Mouse (Mus musculus) hindbrain, postnatal 0 days (tissue): ENCODE results near the gene Krt17. TPM values are rescaled to one million over a fixed set of nuclear protein-coding genes. Genes with fewer than 3 reads are reported as not detected.

ENCODE experiments used
- ATAC-seq: fragments of 200-750 bp; cut with Nextera tagmentation; 2 replicates; pipeline ENCODE4 v1.8.0; 2017; ENCODE audit warnings: mild to moderate bottlenecking, moderate TSS enrichment, moderate library complexity
- DNase-seq: peaks from one replicate; pipeline ENCODE4 v3.0.0-alpha.2; 2015; ENCODE audit warnings: low spot score
- H3K27ac ChIP-seq: fragments of 300-500 bp; sonication (generic); 2 replicates; pipeline ENCODE4 v1.5.1; 2014; ENCODE audit warnings: mild to moderate bottlenecking
- H3K27me3 ChIP-seq: fragments of 300-500 bp; sonication (generic); 2 replicates; pipeline ENCODE4 v1.6.1; 2014; ENCODE audit warnings: low read length, mixed read lengths; ENCODE audit not compliant: insufficient read depth
- H3K36me3 ChIP-seq: fragments of 300-500 bp; sonication (generic); 2 replicates; pipeline ENCODE4 v1.6.1; 2014; ENCODE audit warnings: low read length, mixed read lengths; ENCODE audit not compliant: insufficient read depth
- H3K4me1 ChIP-seq: fragments of 300-500 bp; sonication (generic); 2 replicates; pipeline ENCODE4 v1.6.1; 2014; ENCODE audit warnings: antibody characterized with exemption, low read length, mixed read lengths; ENCODE audit not compliant: insufficient read depth
- H3K4me2 ChIP-seq: fragments of 300-500 bp; sonication (generic); 2 replicates; pipeline ENCODE4 v1.6.1; 2014; ENCODE audit warnings: low read depth, mild to moderate bottlenecking, low read length, moderate library complexity, mixed read lengths
- H3K4me3 ChIP-seq: fragments of 300-500 bp; sonication (generic); 2 replicates; pipeline ENCODE4 v1.5.1; 2014; ENCODE audit warnings: low read length
- H3K9ac ChIP-seq: fragments of 300-500 bp; sonication (generic); replicated peaks from 2 replicates; pipeline ENCODE4 v1.6.1; 2014; ENCODE audit warnings: mild to moderate bottlenecking, low read length, moderate library complexity, mixed read lengths
- H3K9me3 ChIP-seq: fragments of 300-500 bp; sonication (generic); 2 replicates; pipeline ENCODE4 v1.6.1; 2016; ENCODE audit warnings: low read length, mixed read lengths
- CTCF ChIP-seq: IDR thresholded peaks from 2 replicates; pipeline ENCODE4 v1.5.1; 2016; ENCODE audit warnings: antibody characterized with exemption, control low read depth, low read depth
- WGBS: fragments of 180-500 bp; shearing (Covaris S2); extraction: QIAGEN DNeasy Blood & Tissue Kit; methylation state at CpG from one replicate; pipeline ENCODE4 v1.1.7; 2014; 5-methylcytosine and 5-hydroxymethylcytosine counted together
- polyA plus RNA-seq: library from polyadenylated mRNA; unstranded; fragments of >200 nt; fragmentation: Nextera tagmentation; extraction: Ambion mirVana; gene quantifications from 2 replicates; pipeline ENCODE4 v1.2.1, GENCODE M21; 2015
- total RNA-seq: library from RNA; depleted of rRNA; stranded (reverse); fragments of >200 nt; gene quantifications from 2 replicates; pipeline ENCODE4 v1.2.3, GENCODE M21; 2014

The Krt17 gene
- total and polyA plus RNA-seq, 2 experiments from 2014 or later: 1.0 to 1.1 TPM

DNA sequence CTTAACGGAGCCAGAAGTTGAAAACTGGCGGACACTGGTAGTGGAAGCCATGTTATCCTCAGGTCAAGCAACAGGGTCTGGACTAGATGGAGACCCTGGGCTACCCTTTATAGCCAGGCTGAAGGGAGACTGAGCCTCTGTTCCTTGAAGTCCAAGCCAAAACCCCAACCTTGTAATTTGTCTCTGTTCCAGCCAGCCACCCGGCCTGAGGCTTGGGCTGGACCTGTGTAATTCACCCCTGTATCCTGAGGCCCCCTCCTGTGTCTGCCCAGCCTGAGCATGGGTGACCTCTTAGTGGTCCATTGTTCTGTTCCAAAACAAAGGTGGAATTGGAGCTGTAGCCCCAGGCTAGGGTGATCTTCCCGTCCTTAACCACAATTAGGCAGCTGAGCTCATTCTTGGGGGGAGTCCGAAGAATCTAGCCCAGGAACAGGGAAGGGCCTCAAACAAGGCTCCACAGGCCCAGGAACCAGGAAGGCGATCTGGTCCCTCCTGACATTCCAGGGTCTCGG, 9.0 kb upstream of the Krt17 start, which contains the start of gene Krt42:
Gene Krt42, minus strand, starts transcription at position 51 of the 512 bp plus-strand sequence.
- WGBS: 84% methylated on average over 7 of the region's 7 CpGs
- no peaks in the 10 kb centered on the region for H3K9me3 ChIP-seq
- H3K27ac ChIP-seq: no peak within 1 kb of the TSS
- no peaks in the 10 kb centered on the region for H3K27me3 ChIP-seq
- H3K36me3 ChIP-seq: no peaks in the 10 kb centered on the region
- ATAC-seq (no peak), DNase-seq (no peak)
- no peak within 1 kb of the TSS for H3K9ac ChIP-seq
- TF ChIP-seq CTCF: no peak
- H3K4me1 ChIP-seq: no peaks in the 10 kb centered on the region
- no peak within 1 kb of the TSS for H3K4me3 ChIP-seq
- H3K4me2 ChIP-seq: no peak within 1 kb of the TSS

DNA sequence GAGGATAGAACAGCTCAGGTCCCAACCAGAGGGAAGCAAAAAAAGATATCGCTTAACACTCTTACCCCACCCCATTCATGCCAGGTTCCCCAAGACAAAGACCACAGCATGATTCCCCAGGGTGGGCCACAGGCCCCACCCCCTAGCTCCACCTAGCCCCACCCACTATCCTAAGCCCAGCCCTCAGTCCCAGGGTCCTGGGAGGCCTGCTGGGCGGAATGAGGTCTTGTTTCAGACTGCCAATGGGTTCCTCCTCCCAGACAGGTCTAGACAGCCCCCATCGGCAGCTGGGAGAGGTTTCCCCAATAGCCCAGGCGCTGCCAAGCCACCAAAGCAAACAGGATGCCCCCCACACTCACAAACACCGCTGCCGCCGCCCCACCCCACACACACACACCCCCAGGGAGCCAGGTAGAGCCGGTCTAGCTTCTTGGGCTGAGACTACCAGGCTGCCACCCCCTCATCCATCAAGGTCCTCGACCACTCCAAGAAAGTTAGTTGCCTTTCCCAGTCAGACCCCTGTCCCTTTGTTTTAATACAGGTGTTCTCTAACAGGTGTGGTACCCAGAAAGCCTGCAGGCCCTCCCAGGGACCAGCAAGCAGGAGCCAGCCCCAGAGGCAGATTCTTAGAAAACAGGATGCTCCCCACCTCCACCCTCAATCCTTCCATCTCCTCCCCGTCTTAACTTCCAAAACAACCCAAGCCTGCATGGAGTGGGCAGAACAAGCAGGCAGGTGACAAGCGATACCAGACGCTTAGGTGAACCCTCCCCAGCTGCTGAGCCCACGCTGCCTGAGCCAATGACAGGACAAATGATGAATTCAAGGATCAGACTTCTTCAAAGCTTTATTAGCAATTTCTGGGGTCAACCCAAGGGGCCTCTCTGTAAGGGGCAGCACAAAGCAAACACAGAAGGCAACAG, 1.5 kb upstream of the Krt17 start:
- WGBS: 26% methylated on average over 13 of the region's 13 CpGs
- DNase-seq (no peak), ATAC-seq (no peak)
- Histone ChIP-seq H3K4me2 (no peak overlapping the region), H3K9ac (no peak overlapping the region), H3K4me1 (no peaks in the 10 kb centered on the region), H3K36me3 (no peaks in the 10 kb centered on the region), H3K27me3 (no peaks in the 10 kb centered on the region), H3K4me3 (no peak overlapping the region), H3K9me3 (no peaks in the 10 kb centered on the region), H3K27ac (no peak overlapping the region)
- TF ChIP-seq CTCF: no peak

DNA sequence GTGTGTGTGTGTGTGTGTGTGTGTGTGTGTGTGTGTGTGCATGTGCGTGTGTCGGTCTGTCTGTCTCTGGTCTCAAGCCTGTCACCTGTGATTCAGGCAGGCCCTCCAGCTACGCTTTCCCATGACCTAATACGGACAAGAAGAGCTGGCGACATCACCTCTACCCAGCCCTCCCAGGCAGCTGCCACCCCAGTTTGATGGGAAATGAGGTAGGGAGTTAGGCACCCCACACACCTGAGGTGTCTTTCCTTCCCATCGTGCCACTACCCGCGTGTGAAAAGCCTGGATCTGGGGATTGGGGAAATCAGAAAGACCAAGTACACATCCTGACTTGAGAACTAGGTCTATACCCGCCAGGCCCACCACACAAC, 391 bp upstream of the Krt17 start:
- DNase-seq (no peak), ATAC-seq (no peak)
- Histone ChIP-seq H3K4me3 (no peak overlapping the region), H3K4me1 (no peaks in the 10 kb centered on the region), H3K27ac (no peak overlapping the region), H3K36me3 (no peaks in the 10 kb centered on the region), H3K9ac (no peak overlapping the region), H3K9me3 (no peaks in the 10 kb centered on the region), H3K4me2 (no peak overlapping the region), H3K27me3 (no peaks in the 10 kb centered on the region)
- WGBS: 82% methylated on average over 9 of the region's 9 CpGs
- no peak for TF ChIP-seq CTCF

DNA sequence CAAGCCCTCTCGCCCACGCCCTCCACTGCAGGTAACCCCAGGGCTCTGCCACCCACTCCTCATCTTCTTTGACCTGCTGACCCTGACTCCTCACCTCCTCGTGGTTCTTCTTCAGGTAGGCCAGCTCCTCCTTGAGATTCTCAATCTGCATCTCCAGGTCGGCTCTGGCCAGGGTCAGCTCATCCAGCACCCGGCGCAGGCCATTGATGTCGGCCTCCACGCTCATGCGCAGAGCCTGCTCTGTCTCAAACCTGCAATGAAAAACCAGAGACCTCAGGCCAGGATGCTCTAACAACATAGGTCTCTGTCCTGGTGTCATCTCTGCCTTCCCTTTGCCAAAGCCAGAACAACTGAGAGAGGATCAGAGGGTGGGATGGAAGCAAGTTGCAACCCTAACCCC, 1.8 kb downstream of the Krt17 start:
- H3K36me3 ChIP-seq: no peaks in the 10 kb centered on the region
- no peak overlapping the region for H3K9ac ChIP-seq
- DNase-seq (no peak), ATAC-seq (no peak)
- no peaks in the 10 kb centered on the region for H3K4me1 ChIP-seq
- WGBS: 93% methylated on average over 9 of the region's 9 CpGs
- H3K9me3 ChIP-seq: no peaks in the 10 kb centered on the region
- no peak overlapping the region for H3K27ac ChIP-seq
- H3K27me3 ChIP-seq: no peaks in the 10 kb centered on the region
- H3K4me2 ChIP-seq: no peak overlapping the region
- H3K4me3 ChIP-seq: no peak overlapping the region
- no peak for TF ChIP-seq CTCF

- ATAC-seq (no peak), DNase-seq (no peak)
- Histone ChIP-seq H3K27me3 (no peaks in the 10 kb centered on the region), H3K36me3 (no peaks in the 10 kb centered on the region), H3K27ac (no peak overlapping the region), H3K9me3 (no peaks in the 10 kb centered on the region), H3K4me1 (no peaks in the 10 kb centered on the region), H3K9ac (no peak overlapping the region), H3K4me3 (no peak overlapping the region), H3K4me2 (no peak overlapping the region)
- TF ChIP-seq CTCF: no peak
- WGBS: 89% methylated on average over 1 of the region's 1 CpGs
Measured at GRCm38 (mm10) chr11:100257967-100258366, 2.9 kb downstream of the Krt17 start.

GRCm38 (mm10) chr11:100255514-100255913, 5.3 kb downstream of the Krt17 start:
- H3K27me3 ChIP-seq: no peaks in the 10 kb centered on the region
- H3K4me1 ChIP-seq: no peaks in the 10 kb centered on the region
- TF ChIP-seq CTCF: no peak
- no peak for ATAC-seq
- no peak overlapping the region for H3K4me3 ChIP-seq
- DNase-seq: no peak
- H3K27ac ChIP-seq: no peak overlapping the region
- no peak overlapping the region for H3K4me2 ChIP-seq
- H3K36me3 ChIP-seq: no peaks in the 10 kb centered on the region
- H3K9ac ChIP-seq: no peak overlapping the region
- H3K9me3 ChIP-seq: no peaks in the 10 kb centered on the region
- 96% methylated on average over 6 of the region's 6 CpGs for WGBS
